Mouse (Mus musculus) ES-Bruce4 (cell line): Measurements from ENCODE around the gene Tmcc2.

Experiments
- CTCF ChIP-seq: IDR thresholded peaks from one replicate; pipeline ENCODE4 v1.8.1; 2011; ENCODE audit warnings: low read depth, low read length
- EP300 ChIP-seq: IDR thresholded peaks from 2 replicates; pipeline ENCODE4 v1.6.1; 2011; ENCODE audit warnings: low read depth, low read length; ENCODE audit not compliant: insufficient read depth
- POLR2A ChIP-seq: IDR thresholded peaks from one replicate; pipeline ENCODE4 v1.8.1; 2011; ENCODE audit warnings: low read length; ENCODE audit not compliant: insufficient read depth

- no peak for TF ChIP-seq CTCF
- TF ChIP-seq POLR2A: no peak
- TF ChIP-seq EP300: no peak
These were observed 29.1 kb upstream of the Tmcc2 start for GRCm38 (mm10) chr1:132420206-132420605.
